Mouse (Mus musculus): ENCODE measurements around the gene Zfp961.
"Not testable (repeated sequence)": the region's sequence is repeated elsewhere in the genome, so short reads cannot be mapped to it uniquely, and the experiment has no call there.

Zfp961 gene

GRCm38 (mm10) chr8:71950482-71951221 lies at the start of gene Zfp961:
TSS of gene Zfp961 (plus strand) at chr8:71951038.
- peak; percentile 100 for DNase-seq (ENCODE audit: low read depth, low spot score)

- not testable (repeated sequence) for DNase-seq (ENCODE audit: low read depth, low spot score)
These were observed 47.8 kb upstream of the Zfp961 start for GRCm38 (mm10) chr8:71903084-71903483.

- no peak for DNase-seq (ENCODE audit: low read depth, low spot score)
These were observed 44.0 kb upstream of the Zfp961 start for GRCm38 (mm10) chr8:71906809-71907208.

GRCm38 (mm10) chr8:71907798-71908257 lies 43.0 kb upstream of the Zfp961 start:
- no peak for DNase-seq (ENCODE audit: low read depth, low spot score)

GRCm38 (mm10) chr8:71908309-71909261 lies 42.3 kb upstream of the Zfp961 start, which contains the start of the genes Zfp882 and Zfp617:
TSS of gene Zfp882 (plus strand) at chr8:71908608.
TSS of gene Zfp617 (plus strand) at chr8:71908635.
- DNase-seq (ENCODE audit: low read depth, low spot score): peak; percentile 95

- no peak for DNase-seq (ENCODE audit: low read depth, low spot score)
These were observed 38.6 kb upstream of the Zfp961 start for GRCm38 (mm10) chr8:71912286-71912685.

GRCm38 (mm10) chr8:71922567-71923401 lies 28.1 kb upstream of the Zfp961 start:
- DNase-seq (ENCODE audit: low read depth, low spot score): peak; percentile 98

- DNase-seq (ENCODE audit: low read depth, low spot score): no peak
These were observed 25.0 kb upstream of the Zfp961 start for GRCm38 (mm10) chr8:71925791-71926190.

- no peak for DNase-seq (ENCODE audit: low read depth, low spot score)
These were observed 24.3 kb upstream of the Zfp961 start for GRCm38 (mm10) chr8:71926551-71926950.

GRCm38 (mm10) chr8:71927779-71928178 lies 23.1 kb upstream of the Zfp961 start:
- DNase-seq (ENCODE audit: low read depth, low spot score): no peak

GRCm38 (mm10) chr8:71938037-71938436 lies 12.8 kb upstream of the Zfp961 start:
- not testable (repeated sequence) for DNase-seq (ENCODE audit: low read depth, low spot score)

- no peak for DNase-seq (ENCODE audit: low read depth, low spot score)
These were observed 10.3 kb upstream of the Zfp961 start for GRCm38 (mm10) chr8:71940293-71941208.

GRCm38 (mm10) chr8:71941776-71942175 lies 9.1 kb upstream of the Zfp961 start:
- no peak for DNase-seq (ENCODE audit: low read depth, low spot score)

GRCm38 (mm10) chr8:71948624-71949023 lies 2.2 kb upstream of the Zfp961 start:
- no peak for DNase-seq (ENCODE audit: low read depth, low spot score)

GRCm38 (mm10) chr8:71951436-71952161 lies 761 bp downstream of the Zfp961 start:
- DNase-seq (ENCODE audit: low read depth, low spot score): peak; percentile 85

GRCm38 (mm10) chr8:71952489-71952888 lies 1.7 kb downstream of the Zfp961 start:
- no peak for DNase-seq (ENCODE audit: low read depth, low spot score)

GRCm38 (mm10) chr8:71952961-71953700 lies 2.3 kb downstream of the Zfp961 start:
- DNase-seq (ENCODE audit: low read depth, low spot score): peak; percentile 75

- peak; percentile 57 for DNase-seq (ENCODE audit: low read depth, low spot score)
These were observed 3.8 kb downstream of the Zfp961 start for GRCm38 (mm10) chr8:71954666-71955065.

- no peak for DNase-seq (ENCODE audit: low read depth, low spot score)
These were observed 9.6 kb downstream of the Zfp961 start for GRCm38 (mm10) chr8:71960483-71960882.
